Mouse (Mus musculus) hindbrain, embryonic 15.5 days (tissue): ENCODE results near the gene Cfap43. TPM values are rescaled to one million over a fixed set of nuclear protein-coding genes. Genes with fewer than 3 reads are reported as not detected.

ENCODE experiments used
- ATAC-seq: fragments of 200-750 bp; cut with Nextera tagmentation; 2 replicates; pipeline ENCODE4 v1.8.0; 2017; ENCODE audit warnings: low read depth, moderate number of reproducible peaks, moderate TSS enrichment; ENCODE audit not compliant: low FRiP score
- H3K27ac ChIP-seq: fragments of 300-500 bp; sonication (generic); replicated peaks from 2 replicates; pipeline ENCODE4 v1.5.1; 2015; ENCODE audit warnings: mild to moderate bottlenecking, inconsistent platforms
- H3K27me3 ChIP-seq: fragments of 300-500 bp; sonication (generic); 2 replicates; pipeline ENCODE4 v1.6.1; 2015; ENCODE audit warnings: control low read depth, inconsistent platforms
- H3K36me3 ChIP-seq: fragments of 300-500 bp; sonication (generic); 2 replicates; pipeline ENCODE4 v1.6.1; 2015; ENCODE audit warnings: control low read depth, inconsistent platforms
- H3K4me1 ChIP-seq: fragments of 300-500 bp; sonication (generic); replicated peaks from 2 replicates; pipeline ENCODE4 v1.6.1; 2015; ENCODE audit warnings: control low read depth, inconsistent platforms
- H3K4me2 ChIP-seq: fragments of 300-500 bp; sonication (generic); 2 replicates; pipeline ENCODE4 v1.6.1; 2015; ENCODE audit warnings: moderate library complexity, mild to moderate bottlenecking, inconsistent platforms
- H3K4me3 ChIP-seq: fragments of 300-500 bp; sonication (generic); 2 replicates; pipeline ENCODE4 v1.5.1; 2015; ENCODE audit warnings: mild to moderate bottlenecking, inconsistent platforms
- H3K9ac ChIP-seq: fragments of 300-500 bp; sonication (generic); 2 replicates; pipeline ENCODE4 v1.6.1; 2015; ENCODE audit warnings: inconsistent platforms
- H3K9me3 ChIP-seq: fragments of 300-500 bp; sonication (generic); 2 replicates; pipeline ENCODE4 v1.6.1; 2016; ENCODE audit warnings: control low read depth, inconsistent platforms
- WGBS: fragments of 180-500 bp; shearing (Covaris S2); methylation state at CpG from one replicate; pipeline ENCODE4 v1.1.7; 2015; 5-methylcytosine and 5-hydroxymethylcytosine counted together
- polyA plus RNA-seq: library from polyadenylated mRNA; unstranded; fragments of >200 nt; fragmentation: Nextera tagmentation; extraction: Ambion mirVana; gene quantifications from 2 replicates; pipeline ENCODE4 v1.2.1, GENCODE M21; 2015

The Cfap43 gene
- polyA plus RNA-seq, 1 experiment from 2014 or later: 2.3 TPM

DNA sequence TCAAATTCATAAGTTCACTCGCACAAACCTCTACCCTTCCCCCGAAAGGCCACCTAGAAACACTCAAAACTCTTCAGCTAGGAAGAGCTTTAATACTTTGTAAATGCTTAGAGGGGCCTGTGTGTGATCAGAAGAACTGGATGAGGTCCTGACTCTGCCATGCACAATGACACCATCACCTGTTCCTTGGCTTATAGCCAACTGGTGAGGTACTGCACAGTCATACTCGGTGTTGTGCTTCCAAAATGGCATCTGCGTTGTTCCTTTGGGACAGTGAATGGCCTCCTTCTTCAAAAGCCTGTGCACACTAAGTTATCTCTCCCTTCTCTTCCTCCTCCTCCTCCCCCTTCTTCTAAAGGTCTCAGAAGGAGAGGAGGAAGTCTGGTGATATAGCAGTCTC, 8.3 kb downstream of the Cfap43 start:
- H3K4me2 ChIP-seq: no peak overlapping the region
- H3K36me3 ChIP-seq: no peaks in the 10 kb centered on the region
- no peak overlapping the region for H3K9ac ChIP-seq
- H3K4me1 ChIP-seq: peaks cover 22% of the 10 kb centered on the region
- H3K9me3 ChIP-seq: no peaks in the 10 kb centered on the region
- WGBS: 91% methylated on average over 4 of the region's 4 CpGs
- no peak overlapping the region for H3K4me3 ChIP-seq
- H3K27me3 ChIP-seq: no peaks in the 10 kb centered on the region
- ATAC-seq: no peak
- 0 out of 2 replicates have a peak overlapping the region, but pooled peaks have one; percentile 80 for H3K27ac ChIP-seq

- ATAC-seq: no peak
- 43% methylated on average over 4 of the region's 4 CpGs for WGBS
- peak overlapping the region; percentile 49 for H3K4me2 ChIP-seq
- no peak overlapping the region for H3K4me3 ChIP-seq
- no peaks in the 10 kb centered on the region for H3K36me3 ChIP-seq
- peak overlapping the region; percentile 80 for H3K27ac ChIP-seq
- H3K4me1 ChIP-seq: peaks cover 22% of the 10 kb centered on the region
- H3K9ac ChIP-seq: no peak overlapping the region
- no peaks in the 10 kb centered on the region for H3K9me3 ChIP-seq
- no peaks in the 10 kb centered on the region for H3K27me3 ChIP-seq
Observed at GRCm38 (mm10) chr19:47910117-47910618, 8.9 kb downstream of the Cfap43 start.

- H3K36me3 ChIP-seq: no peaks in the 10 kb centered on the region
- H3K4me2 ChIP-seq: peak overlapping the region; percentile 49
- peak; percentile 86 for ATAC-seq
- H3K4me3 ChIP-seq: peak overlapping the region; percentile 22
- H3K27me3 ChIP-seq: no peaks in the 10 kb centered on the region
- H3K9ac ChIP-seq: peak overlapping the region; percentile 17
- peak overlapping the region; percentile 80 for H3K27ac ChIP-seq
- WGBS: 2% methylated on average over 10 of the region's 10 CpGs
- peaks cover 22% of the 10 kb centered on the region for H3K4me1 ChIP-seq
- H3K9me3 ChIP-seq: no peaks in the 10 kb centered on the region
Observed at GRCm38 (mm10) chr19:47909387-47910116, 9.5 kb downstream of the Cfap43 start.

- Histone ChIP-seq H3K27ac (no peak overlapping the region; the same call in 1 of the 2 replicates), H3K4me3 (peak overlapping the region; percentile 22; the same call in 1 of the 2 replicates), H3K27me3 (no peaks in the 10 kb centered on the region), H3K4me2 (peak overlapping the region; percentile 49), H3K9me3 (no peaks in the 10 kb centered on the region), H3K4me1 (peaks cover 22% of the 10 kb centered on the region), H3K36me3 (no peaks in the 10 kb centered on the region), H3K9ac (no peak overlapping the region)
- 32% methylated on average over 6 of the region's 6 CpGs for WGBS
- ATAC-seq: peak; percentile 39; the same call in 1 of the 2 replicates
Observed at GRCm38 (mm10) chr19:47908961-47909371, 10.1 kb downstream of the Cfap43 start.

- Histone ChIP-seq H3K9me3 (no peaks in the 10 kb centered on the region), H3K27ac (no peak overlapping the region), H3K4me1 (peaks cover 29% of the 10 kb centered on the region), H3K4me2 (no peak overlapping the region), H3K4me3 (no peak overlapping the region), H3K9ac (no peak overlapping the region), H3K27me3 (no peaks in the 10 kb centered on the region), H3K36me3 (no peaks in the 10 kb centered on the region)
- 92% methylated on average over 9 of the region's 9 CpGs for WGBS
- ATAC-seq: no peak
Observed at GRCm38 (mm10) chr19:47907596-47907995, 11.5 kb downstream of the Cfap43 start.

DNA sequence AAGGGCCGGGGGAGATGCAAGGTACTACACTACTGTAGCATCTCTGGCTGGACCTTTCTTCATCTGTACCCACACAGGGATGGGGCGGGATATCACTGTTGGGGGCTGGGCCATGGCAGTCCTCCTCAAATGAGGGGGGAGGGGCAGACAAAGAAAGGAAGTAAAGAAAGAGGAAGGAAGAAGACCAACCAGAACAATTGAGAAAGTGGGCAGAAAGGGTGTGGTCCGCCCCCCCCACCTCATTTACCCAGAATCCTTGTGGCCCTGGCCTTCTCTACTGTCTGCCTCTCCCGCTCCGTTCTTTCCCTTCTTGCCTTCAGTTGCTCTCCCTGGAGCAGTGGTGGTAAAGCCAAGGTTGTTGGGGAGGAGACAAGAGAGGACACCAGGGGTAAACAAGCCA, 13.5 kb downstream of the Cfap43 start:
- no peak overlapping the region for H3K27ac ChIP-seq
- no peaks in the 10 kb centered on the region for H3K27me3 ChIP-seq
- ATAC-seq: no peak
- H3K36me3 ChIP-seq: no peaks in the 10 kb centered on the region
- no peak overlapping the region for H3K4me3 ChIP-seq
- no peak overlapping the region for H3K9ac ChIP-seq
- H3K4me1 ChIP-seq: peaks cover 27% of the 10 kb centered on the region
- H3K4me2 ChIP-seq: no peak overlapping the region
- H3K9me3 ChIP-seq: no peaks in the 10 kb centered on the region
- WGBS: 89% methylated on average over 5 of the region's 5 CpGs

DNA sequence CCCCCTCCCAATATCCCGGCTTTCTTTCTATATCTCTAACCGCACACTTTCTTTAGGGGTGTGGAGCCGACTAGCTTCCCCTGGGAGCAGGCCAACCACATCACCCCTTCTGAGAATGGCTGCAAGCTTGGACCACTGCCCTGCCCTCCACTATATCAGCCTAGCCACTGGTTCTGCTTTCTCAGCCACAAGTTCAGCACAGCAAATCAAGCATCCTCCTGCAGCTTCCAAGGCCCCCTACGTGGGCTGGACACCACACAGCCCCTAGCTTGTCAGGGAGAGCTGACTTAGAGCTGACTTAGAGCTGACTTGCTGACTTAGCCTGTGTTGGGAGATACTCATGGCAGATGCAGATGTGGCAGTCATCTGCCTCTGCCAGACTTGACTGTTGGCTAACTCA, 14.0 kb downstream of the Cfap43 start:
- H3K4me3 ChIP-seq: no peak overlapping the region
- no peaks in the 10 kb centered on the region for H3K36me3 ChIP-seq
- H3K27ac ChIP-seq: 0 out of 2 replicates have a peak overlapping the region, but pooled peaks have one; percentile 7
- 85% methylated on average over 4 of the region's 4 CpGs for WGBS
- no peaks in the 10 kb centered on the region for H3K9me3 ChIP-seq
- H3K9ac ChIP-seq: no peak overlapping the region
- H3K4me2 ChIP-seq: no peak overlapping the region
- ATAC-seq: no peak
- H3K4me1 ChIP-seq: peaks cover 22% of the 10 kb centered on the region
- H3K27me3 ChIP-seq: no peaks in the 10 kb centered on the region

DNA sequence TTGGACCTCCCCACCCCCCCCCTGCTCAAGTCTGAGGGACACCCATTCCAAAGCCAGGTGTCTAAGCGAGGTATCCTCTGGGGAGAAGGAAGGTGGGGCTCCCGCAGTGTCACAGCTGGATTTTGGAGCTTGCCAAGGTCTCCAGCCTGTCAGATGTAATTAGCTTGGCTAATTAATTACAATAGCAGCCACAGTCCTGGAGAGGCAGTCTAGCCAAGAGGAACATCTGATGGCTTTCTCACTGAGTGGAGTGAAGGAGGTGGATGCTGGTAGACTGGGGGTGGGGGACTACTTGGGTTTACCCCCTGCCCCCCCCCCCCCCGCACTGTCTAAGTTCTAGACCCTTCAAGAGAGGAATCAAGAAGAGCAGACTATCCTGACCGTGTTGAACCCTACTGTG, 15.4 kb downstream of the Cfap43 start:
- H3K4me3 ChIP-seq: no peak overlapping the region
- peaks cover 10% of the 10 kb centered on the region for H3K4me1 ChIP-seq
- peak; percentile 35; the same call in 1 of the 2 replicates for ATAC-seq
- no peaks in the 10 kb centered on the region for H3K27me3 ChIP-seq
- H3K36me3 ChIP-seq: no peaks in the 10 kb centered on the region
- H3K27ac ChIP-seq: no peak overlapping the region
- no peak overlapping the region for H3K9ac ChIP-seq
- 50% methylated on average over 4 of the region's 4 CpGs for WGBS
- H3K9me3 ChIP-seq: no peaks in the 10 kb centered on the region
- no peak overlapping the region for H3K4me2 ChIP-seq

DNA sequence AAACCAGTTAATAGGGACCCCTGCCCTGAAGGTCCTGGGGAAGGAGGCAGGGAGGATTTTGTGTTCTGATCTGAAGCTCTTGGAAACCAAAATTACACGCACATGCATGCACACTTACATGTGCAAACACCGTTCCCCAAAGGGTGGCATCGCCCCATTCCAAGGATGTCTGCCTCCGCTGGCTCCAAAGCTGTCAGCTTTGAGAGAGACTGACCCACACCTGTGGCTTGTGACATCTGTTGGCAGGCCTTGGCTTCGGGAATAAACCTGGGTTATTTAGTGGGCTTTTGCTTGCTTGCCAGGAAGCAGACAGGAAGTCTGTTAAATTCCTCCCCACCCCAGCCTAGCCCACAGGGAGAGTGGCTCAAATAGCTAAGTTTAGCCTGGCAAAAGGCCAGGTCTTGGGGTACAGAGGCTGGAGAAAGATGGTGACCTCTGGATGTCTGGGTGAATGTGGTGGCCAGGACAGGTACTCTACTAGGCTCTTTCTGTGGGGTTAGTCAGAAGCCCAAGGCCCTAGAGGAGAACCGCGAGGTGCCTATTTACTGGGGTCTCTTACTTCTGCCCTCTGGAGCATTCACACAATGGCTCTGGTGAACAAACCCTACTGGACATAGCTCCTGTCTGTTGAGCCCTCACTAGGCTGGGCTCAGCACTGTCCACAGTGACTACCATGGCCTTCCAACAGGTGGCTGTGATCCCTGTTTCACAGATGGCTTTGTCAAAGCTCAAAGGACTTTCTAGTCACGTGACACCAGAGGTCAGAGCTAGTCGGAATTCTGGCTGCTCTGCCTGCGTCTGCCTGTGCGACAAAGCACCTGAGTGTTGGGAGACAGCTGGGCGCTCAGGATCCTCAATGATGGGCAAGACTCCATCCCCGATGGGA, 16.5 kb downstream of the Cfap43 start:
- H3K4me1 ChIP-seq: peaks cover 7% of the 10 kb centered on the region; the same call in 1 of the 2 replicates

DNA sequence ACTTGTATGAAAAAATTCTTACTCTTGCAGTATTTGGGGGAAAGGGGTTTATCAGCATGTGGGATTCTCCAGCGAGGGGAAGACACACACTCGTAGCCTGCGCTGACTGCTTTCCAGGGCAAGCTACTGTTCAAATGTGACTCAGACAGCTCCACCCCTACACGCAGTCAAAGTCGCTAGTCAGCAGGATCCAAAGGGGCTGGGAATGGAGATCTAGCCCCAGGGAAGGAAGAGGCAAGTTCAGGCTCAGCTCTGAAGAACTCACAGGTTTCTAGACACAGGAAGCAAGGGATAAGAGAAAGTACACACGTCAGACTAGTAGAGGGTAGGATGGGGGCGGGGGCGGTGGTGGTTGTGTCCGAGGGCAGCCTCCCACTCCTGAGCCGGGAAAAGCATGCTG, 18.5 kb downstream of the Cfap43 start:
- peaks cover 7% of the 10 kb centered on the region; the same call in 1 of the 2 replicates for H3K4me1 ChIP-seq
- no peak overlapping the region for H3K4me3 ChIP-seq
- H3K9ac ChIP-seq: no peak overlapping the region
- no peaks in the 10 kb centered on the region for H3K36me3 ChIP-seq
- H3K4me2 ChIP-seq: no peak overlapping the region
- WGBS: 86% methylated on average over 10 of the region's 10 CpGs
- ATAC-seq: no peak
- H3K9me3 ChIP-seq: no peaks in the 10 kb centered on the region
- no peaks in the 10 kb centered on the region for H3K27me3 ChIP-seq
- no peak overlapping the region for H3K27ac ChIP-seq

More for the DNA sequence above, 16.5 kb downstream of the Cfap43 start:
- H3K27ac ChIP-seq: no peak overlapping the region
- 69% methylated on average over 13 of the region's 13 CpGs for WGBS
- no peaks in the 10 kb centered on the region for H3K27me3 ChIP-seq
- H3K4me2 ChIP-seq: no peak overlapping the region
- ATAC-seq: no peak
- no peak overlapping the region for H3K4me3 ChIP-seq
- H3K9me3 ChIP-seq: no peaks in the 10 kb centered on the region
- H3K9ac ChIP-seq: no peak overlapping the region
- H3K36me3 ChIP-seq: no peaks in the 10 kb centered on the region

GRCm38 (mm10) chr19:47900012-47900411, 19.1 kb downstream of the Cfap43 start:
- H3K4me3 ChIP-seq: no peak overlapping the region
- H3K4me1 ChIP-seq: peaks cover 7% of the 10 kb centered on the region; the same call in 1 of the 2 replicates
- H3K36me3 ChIP-seq: no peaks in the 10 kb centered on the region
- 61% methylated on average over 6 of the region's 6 CpGs for WGBS
- no peaks in the 10 kb centered on the region for H3K9me3 ChIP-seq
- no peak overlapping the region for H3K4me2 ChIP-seq
- no peaks in the 10 kb centered on the region for H3K27me3 ChIP-seq
- no peak overlapping the region for H3K9ac ChIP-seq
- ATAC-seq: no peak
- no peak overlapping the region for H3K27ac ChIP-seq
